9 mouse cellular contexts compared by ENCODE assay signal in the genomic region with DNA sequence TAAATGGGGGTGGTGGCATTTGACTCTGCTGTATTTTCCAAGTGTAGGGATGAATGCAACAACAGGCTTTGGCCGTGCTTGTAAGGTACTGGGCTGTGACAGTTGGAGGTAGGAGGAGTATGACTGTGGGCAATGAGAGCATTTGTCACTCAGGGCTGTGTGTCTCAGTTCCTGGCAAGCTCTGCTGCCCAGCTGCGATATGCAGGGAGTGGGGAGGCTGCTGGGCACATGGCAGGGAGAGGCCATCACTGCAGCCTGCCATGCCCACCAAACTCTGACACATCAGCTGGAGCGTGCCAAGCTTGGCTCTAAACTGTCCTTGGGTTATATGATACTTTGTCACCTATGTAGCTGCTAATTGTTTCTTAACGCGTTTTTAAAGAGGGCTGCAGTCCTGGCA. TPM values are rescaled to one million over a fixed set of nuclear protein-coding genes. Genes with fewer than 3 reads are reported as not detected.
DNase-seq lines count a peak whose midpoint lies in the region.
"Had no signal": no experiment of that assay in that cellular context is flagged by ENCODE, and none has a peak within 500 bp of the region (broad histone marks: within the 10 kb centered on the region; RNA-seq: fewer than 3 reads in every experiment).

No protein-coding gene starts in this region.

- peak; percentile 22 to 61 for DNase-seq in frontal cortex, adult 2 months (ENCODE audit: extremely low spot score in 1 of 2, low spot score in 1 of 2)
- no peak for DNase-seq in frontal cortex, postnatal 25 days (ENCODE audit: low spot score in 2 of 2)
- DNase-seq in right cerebral cortex, adult 2 months (ENCODE audit: low spot score in 2 of 2): peak; percentile 49 to 52
- DNase-seq in right cerebral cortex, postnatal 14 days: no peak
- DNase-seq in layer of hippocampus, postnatal 36 days: peak; percentile 67 to 70
- no peak for DNase-seq in gastrocnemius, adult 18-20 months (ENCODE audit: low spot score)
- no peak for DNase-seq in adrenal gland, postnatal 14 days
- DNase-seq in kidney, postnatal 36 days: no peak
- DNase-seq: lung, postnatal 4 days had no signal

RNA-seq across cellular contexts. Expression of a gene that starts 48.4 kb away (rescaled TPM):
- polyA plus RNA-seq in frontal cortex, adult 2 months (2012; rRNA removed): 7.4 and 8.2 TPM in 2 replicates
- total RNA-seq in layer of hippocampus, postnatal 36 days (2021): 10 to 100 TPM; 29.0 to 33.1 TPM
- total RNA-seq in gastrocnemius, adult 18-20 months (2021): 1 to 10 TPM; 4.6 to 6.2 TPM
- 5.3 and 6.2 TPM in 2 replicates for total RNA-seq in adrenal gland, postnatal 14 days (2021)

Comparison
In these comparisons a context has a peak if more than half of its experiments do, and no peak if none do; other contexts are left out.
1. DNase-seq: peak in frontal cortex, adult 2 months (2 of 2), right cerebral cortex, adult 2 months (2 of 2) and layer of hippocampus, postnatal 36 days (2 of 2); none in frontal cortex, postnatal 25 days (0 of 2), right cerebral cortex, postnatal 14 days (single experiment), gastrocnemius, adult 18-20 months (single experiment), adrenal gland, postnatal 14 days (single experiment) and kidney, postnatal 36 days (0 of 2).